ENCODE assay signal across 12 mouse cellular contexts in the genomic region with DNA sequence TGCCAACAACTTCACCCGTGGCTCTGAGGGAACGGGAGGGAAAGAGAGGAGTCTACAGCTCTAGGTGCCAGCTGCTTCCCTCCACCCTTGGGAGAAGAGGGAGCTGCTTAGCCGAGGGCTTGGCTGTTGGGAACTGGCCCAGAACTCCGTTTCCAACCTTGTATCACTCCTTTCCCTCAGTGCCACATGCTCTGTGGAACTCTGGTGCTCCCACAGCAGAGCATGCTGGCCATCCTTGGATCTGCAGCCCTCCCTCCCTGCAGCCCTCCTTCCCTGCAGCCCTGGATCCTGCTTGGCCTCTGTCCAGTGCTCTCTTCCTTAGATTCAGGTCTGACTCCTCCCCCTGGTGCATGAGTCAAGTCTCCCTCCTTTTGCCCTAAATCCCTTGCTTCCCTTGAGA.
DNase-seq lines count a peak whose midpoint lies in the region; ATAC-seq and TF ChIP-seq lines count a peak whose summit lies in the region.
"Had no signal": no experiment of that assay in that cellular context is flagged by ENCODE, and none has a peak within 500 bp of the region (broad histone marks: within the 10 kb centered on the region; RNA-seq: fewer than 3 reads in every experiment).

No protein-coding gene starts in this region.

- no peak for ATAC-seq in lung, postnatal 0 days
- ATAC-seq in erythroblast, adult 5-6 weeks (replicated peaks; ENCODE audit: low FRiP score, poor library complexity, severe bottlenecking), result no peak
- ATAC-seq: CD4-positive, CD25-positive, alpha-beta regulatory T cell, adult 4 months had no signal

- intact Hi-C loops in gastrocnemius, adult 2 months (cut with DNase I), result loop anchor here (2.0 kb wide), 1 partner anchor 22 kb away; no protein-coding TSS in a partner anchor
- intact Hi-C loops in gastrocnemius, postnatal 36 days (cut with DNase I), result no loop called here
- intact Hi-C loops in left cerebral cortex, postnatal 4 days (cut with DNase I), result no loop called here

- H3K9ac ChIP-seq in lung, postnatal 0 days (replicated peaks; ENCODE audit: low read depth), result no peak overlapping the region
- H3K9ac ChIP-seq: midbrain, embryonic 12.5 days had no signal

- no peaks in the 10 kb centered on the region for H3K9me3 ChIP-seq in lung, postnatal 0 days (ENCODE audit: low read length)
- H3K9me3 ChIP-seq: midbrain, embryonic 12.5 days had no signal

- 58% methylated on average over 4 of the region's 4 CpGs for WGBS in lung, postnatal 0 days

- H3K27me3 ChIP-seq in lung, postnatal 0 days (replicated peaks; ENCODE audit: insufficient read depth, low read length), result no peaks in the 10 kb centered on the region

- no peaks in the 10 kb centered on the region for H3K4me1 ChIP-seq in lung, postnatal 0 days (ENCODE audit: insufficient read depth, low read depth, low read length)
- H3K4me1 ChIP-seq: midbrain, embryonic 12.5 days had no signal

- no peak overlapping the region for H3K4me3 ChIP-seq in gastrocnemius, adult 2 months
- H3K4me3 ChIP-seq in lung, postnatal 0 days (ENCODE audit: low read depth, low read length), result no peak overlapping the region
- H3K4me3 ChIP-seq: midbrain, embryonic 12.5 days had no signal

- TF ChIP-seq EP300 in lung, postnatal 0 days (IDR thresholded peaks at IDR 0.05), result no peak

- no peak for TF ChIP-seq CTCF in gastrocnemius, adult 2 months (IDR thresholded peaks at IDR 0.05)
- TF ChIP-seq CTCF in lung, postnatal 0 days (IDR thresholded peaks at IDR 0.05), result peak; percentile 4; the same call in 1 of the 2 replicates

- no peak overlapping the region for H3K4me2 ChIP-seq in lung, postnatal 0 days (replicated peaks; ENCODE audit: low read depth, low read length)
- H3K4me2 ChIP-seq: liver, embryonic 11.5 days; midbrain, embryonic 12.5 days had no signal

- H3K27ac ChIP-seq in gastrocnemius, adult 2 months, result peak overlapping the region; percentile 86
- H3K27ac ChIP-seq in lung, postnatal 0 days (ENCODE audit: low read length), result no peak overlapping the region
- H3K27ac ChIP-seq: midbrain, embryonic 12.5 days had no signal

- no peaks in the 10 kb centered on the region for H3K36me3 ChIP-seq in lung, postnatal 0 days (ENCODE audit: insufficient read depth, low read length)
- H3K36me3 ChIP-seq: midbrain, embryonic 12.5 days had no signal

- DNase-seq in gastrocnemius, adult 2 months, result peak; percentile 49
- DNase-seq in gastrocnemius, postnatal 36 days, result no peak
- no peak for DNase-seq in lung, postnatal 0 days (ENCODE audit: low spot score)
- no peak for DNase-seq in lung, adult 18-20 months
- DNase-seq in brain, adult 2 months (ENCODE audit: low read depth, low spot score), result peak; percentile 88
- peak; percentile 60 for DNase-seq in left cerebral cortex, postnatal 4 days
- no peak for DNase-seq in right cerebral cortex, postnatal 4 days
- DNase-seq: heart, postnatal 10 days had no signal

Comparison
In these comparisons a context has a peak if more than half of its experiments do, and no peak if none do; other contexts are left out.
1. DNase-seq: peak in gastrocnemius, adult 2 months (single experiment), brain, adult 2 months (single experiment) and left cerebral cortex, postnatal 4 days (single experiment); none in gastrocnemius, postnatal 36 days (0 of 2), lung, postnatal 0 days (single experiment), lung, adult 18-20 months (0 of 2) and right cerebral cortex, postnatal 4 days (single experiment).